Mouse (Mus musculus): ENCODE measurements around the gene Armc6. TPM values are rescaled to one million over a fixed set of nuclear protein-coding genes. Genes with fewer than 3 reads are reported as not detected.

The Armc6 gene
- total RNA-seq (2023; ENCODE audit: inconsistent age), result 6.2 to 12.6 TPM (median 7.9 TPM) in 4 replicates

DNA sequence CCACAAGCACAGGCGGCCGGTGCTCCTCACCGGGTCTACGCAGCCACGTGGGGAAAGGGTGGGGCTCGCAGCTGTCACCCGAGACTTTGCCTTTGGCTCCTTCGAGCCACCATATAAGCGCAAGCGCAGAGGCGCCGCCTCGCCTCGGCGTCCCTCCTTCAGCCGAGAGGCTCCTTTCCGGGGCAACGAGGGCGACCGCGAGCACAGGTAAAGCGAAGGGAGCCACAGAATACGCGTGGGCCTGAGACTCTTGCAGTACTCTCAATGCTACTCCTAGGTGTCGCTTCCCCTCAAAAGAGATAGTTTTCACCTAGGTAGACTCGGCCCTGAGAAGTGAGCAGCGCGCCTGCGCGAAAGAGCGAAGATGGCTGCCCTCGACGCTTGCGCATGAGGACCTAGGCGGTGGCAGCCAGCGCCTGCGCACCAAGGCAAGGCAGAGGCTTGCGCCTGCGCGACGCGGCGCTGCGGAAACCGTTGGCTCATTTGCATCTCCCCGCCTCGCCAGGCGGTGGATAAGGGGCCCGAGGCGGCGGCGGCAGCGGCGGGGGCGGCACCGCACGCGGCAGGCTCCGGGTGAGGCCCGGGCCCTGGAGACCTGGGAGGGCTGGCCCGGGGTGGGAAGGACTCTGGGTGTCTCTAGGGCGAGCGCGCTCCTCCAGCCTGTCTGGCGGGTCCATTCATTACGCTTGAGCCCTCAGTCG lies at the start of gene Armc6, which contains the start of gene Sugp2:
Gene Armc6 (minus strand): TSS at position 387 of the 701 bp plus-strand sequence.
Gene Sugp2 (plus strand): TSS at position 147 of the 701 bp plus-strand sequence.

DNA sequence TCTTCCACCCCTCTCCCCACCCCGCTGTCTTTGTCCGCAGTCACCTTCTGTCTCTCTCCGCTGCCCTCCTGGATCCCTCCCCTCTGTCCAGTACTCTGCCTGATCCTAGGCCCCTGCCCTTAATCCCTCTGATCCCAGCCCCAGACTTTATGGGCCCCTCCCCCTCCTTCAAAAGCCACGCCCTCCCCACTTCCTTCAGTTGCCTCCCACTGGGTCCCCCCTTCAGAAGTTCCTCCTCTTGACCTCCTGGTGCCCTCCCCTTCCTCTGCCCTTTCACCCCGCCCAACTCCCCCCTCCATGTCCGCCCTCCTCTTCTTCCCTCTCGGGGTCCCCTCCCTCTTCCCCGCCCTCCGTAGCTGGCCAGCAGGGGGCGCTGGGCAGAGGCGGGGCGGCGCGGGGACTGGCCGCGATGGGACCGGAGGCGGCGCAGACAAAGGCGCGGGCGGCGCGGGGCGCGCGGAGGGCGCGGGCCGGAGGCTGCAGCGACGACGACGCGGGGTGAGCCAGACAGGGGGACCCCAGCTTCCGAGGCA lies 48.4 kb upstream of the Armc6 start, which contains the start of gene Homer3:
Gene Homer3 (plus strand): TSS at position 225 of the 533 bp plus-strand sequence.

DNA sequence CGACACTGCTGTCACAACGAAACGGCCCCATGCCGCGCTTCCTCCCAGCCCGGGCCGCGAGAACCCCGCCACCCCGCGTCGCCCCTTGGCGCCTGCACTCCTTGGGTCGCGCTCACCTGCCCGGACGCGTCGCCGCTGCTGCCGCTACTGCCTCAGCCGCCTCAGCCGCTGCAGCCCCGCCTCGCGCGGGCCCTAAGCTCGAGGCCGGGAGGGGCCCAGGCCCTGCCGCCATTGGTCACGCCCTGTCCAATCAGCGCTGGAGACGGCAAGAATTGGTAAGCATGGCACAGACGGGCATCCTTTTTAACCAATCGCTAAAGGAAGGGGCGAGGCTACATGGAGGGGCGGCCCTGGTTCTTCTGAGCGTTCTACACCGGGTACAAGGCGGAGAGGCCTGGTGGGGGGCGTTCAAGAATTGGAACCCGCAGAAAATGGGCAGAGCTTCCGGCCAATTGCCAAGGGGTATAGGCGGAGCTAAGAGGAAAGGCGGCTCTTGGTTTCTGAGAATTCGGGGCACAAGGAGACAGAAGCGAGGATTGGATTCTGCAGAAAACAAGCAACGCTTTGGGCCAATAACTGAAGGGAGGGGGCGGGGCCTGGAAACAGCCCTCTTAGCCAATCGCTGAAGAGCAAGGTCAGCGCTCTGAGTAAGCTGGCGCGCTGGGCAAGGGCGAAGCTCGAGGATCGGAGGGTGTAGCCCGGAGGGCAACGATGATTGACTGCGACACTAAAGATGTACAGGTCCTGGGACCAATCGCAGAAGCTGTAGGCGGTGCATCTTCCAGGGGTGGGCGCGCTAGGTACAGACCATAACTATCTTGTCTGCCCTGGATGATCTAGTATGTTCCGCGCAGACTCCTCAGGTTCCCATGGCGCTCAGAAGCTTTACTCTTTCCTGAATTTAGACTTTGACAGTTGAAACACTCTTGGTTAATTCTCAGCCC lies 21.9 kb downstream of the Armc6 start, which contains the start of gene Slc25a42:
Gene Slc25a42 (minus strand): TSS at position 194 of the 944 bp plus-strand sequence.

DNA sequence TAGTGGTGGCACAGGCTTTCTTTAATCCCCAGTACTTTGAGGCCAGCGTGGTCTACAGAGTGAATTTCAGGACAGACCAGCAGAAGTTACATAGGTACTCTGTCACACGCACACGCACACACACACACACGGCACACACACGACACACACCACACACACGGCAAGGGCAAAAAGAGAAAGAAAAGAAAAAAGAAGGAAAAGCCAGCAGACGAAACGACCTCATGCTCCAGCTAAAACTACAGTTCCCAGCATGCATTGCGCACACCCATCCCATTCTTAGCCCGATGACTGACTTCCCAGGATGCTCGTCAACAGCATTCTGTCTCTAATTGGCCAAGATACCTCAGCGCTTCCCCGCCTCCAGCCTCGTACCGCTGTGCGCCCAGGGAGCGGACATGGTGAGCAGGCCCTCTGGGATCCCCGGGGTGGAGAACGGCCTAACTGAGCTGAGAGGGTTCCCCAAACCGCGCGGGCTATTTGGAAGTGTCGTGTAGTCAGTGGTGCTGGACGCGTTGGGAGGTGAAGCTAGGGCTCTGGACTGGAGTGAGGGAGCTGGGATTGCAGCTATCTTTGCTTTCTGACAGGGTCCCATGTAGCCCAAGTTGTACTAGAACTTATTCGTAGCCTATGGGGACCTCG lies 62.1 kb downstream of the Armc6 start, which contains the start of gene Tmem161a:
Gene Tmem161a (plus strand): TSS at position 314 of the 639 bp plus-strand sequence.

Other genes with a start within 250 kb of the Armc6 start
- gene Gatad2a, start 238.1 kb downstream of the Armc6 start, total RNA-seq (2023; ENCODE audit: inconsistent age), result 95.7 to 102 TPM (median 98.3 TPM) in 4 replicates
- 125 to 133 TPM (median 128 TPM) in 4 replicates for gene Mau2, start 191.7 kb downstream of the Armc6 start, total RNA-seq (2023; ENCODE audit: inconsistent age)
- 41.6 to 48.4 TPM (median 45.4 TPM) in 4 replicates for gene Sugp1, start 191.7 kb downstream of the Armc6 start, total RNA-seq (2023; ENCODE audit: inconsistent age)
- gene Tm6sf2, start 161.5 kb downstream of the Armc6 start, total RNA-seq (2023; ENCODE audit: inconsistent age), result 0.35 to 0.66 TPM in 2 of 4 replicates, not detected in the others
- gene Hapln4, start 151.0 kb downstream of the Armc6 start, total RNA-seq (2023; ENCODE audit: inconsistent age), result not detected in 4 replicates
- 0.13 to 0.24 TPM (median 0.20 TPM) in 4 replicates for gene Ncan, start 113.6 kb downstream of the Armc6 start, total RNA-seq (2023; ENCODE audit: inconsistent age)
- 22.5 to 33.6 TPM (median 27.3 TPM) in 4 replicates for gene Nr2c2ap, start 103.1 kb downstream of the Armc6 start, total RNA-seq (2023; ENCODE audit: inconsistent age)
- gene Rfxank, start 95.3 kb downstream of the Armc6 start, total RNA-seq (2023; ENCODE audit: inconsistent age), result 30.4 to 37.4 TPM (median 32.7 TPM) in 4 replicates
- gene Borcs8, start 95.0 kb downstream of the Armc6 start, total RNA-seq (2023; ENCODE audit: inconsistent age), result 46.7 to 62.2 TPM (median 55.3 TPM) in 4 replicates
- 1.6 to 4.9 TPM (median 3.8 TPM) in 4 replicates for gene Mef2b, start 94.8 kb downstream of the Armc6 start, total RNA-seq (2023; ENCODE audit: inconsistent age)
- 42.7 to 53.5 TPM (median 46.6 TPM) in 4 replicates for gene Tmem161a, start 62.1 kb downstream of the Armc6 start, total RNA-seq (2023; ENCODE audit: inconsistent age)
- gene Slc25a42, start 22.2 kb downstream of the Armc6 start, total RNA-seq (2023; ENCODE audit: inconsistent age), result 5.0 to 6.2 TPM (median 5.4 TPM) in 4 replicates
- 63.2 to 81.3 TPM (median 69.3 TPM) in 4 replicates for gene Sugp2, start 240 bp downstream of the Armc6 start, total RNA-seq (2023; ENCODE audit: inconsistent age)
- 7.0 to 10.2 TPM (median 8.9 TPM) in 4 replicates for gene Homer3, start 48.4 kb upstream of the Armc6 start, total RNA-seq (2023; ENCODE audit: inconsistent age)
- gene Ddx49, start 68.0 kb upstream of the Armc6 start, total RNA-seq (2023; ENCODE audit: inconsistent age), result 60.2 to 96.0 TPM (median 74.4 TPM) in 4 replicates
- gene Cope, start 68.1 kb upstream of the Armc6 start, total RNA-seq (2023; ENCODE audit: inconsistent age), result 101 to 125 TPM (median 107 TPM) in 4 replicates
- not detected in 4 replicates for gene Cers1, start 81.3 kb upstream of the Armc6 start, total RNA-seq (2023; ENCODE audit: inconsistent age)
- gene Gdf1, start 95.4 kb upstream of the Armc6 start, total RNA-seq (2023; ENCODE audit: inconsistent age), result not detected in 4 replicates
- 70.0 to 77.0 TPM (median 72.2 TPM) in 4 replicates for gene Upf1, start 118.8 kb upstream of the Armc6 start, total RNA-seq (2023; ENCODE audit: inconsistent age)
- gene Comp, start 139.1 kb upstream of the Armc6 start, total RNA-seq (2023; ENCODE audit: inconsistent age), result 0.27 TPM in 1 of 4 replicates, not detected in the others
- 22.3 to 28.4 TPM (median 23.9 TPM) in 4 replicates for gene Crtc1, start 205.1 kb upstream of the Armc6 start, total RNA-seq (2023; ENCODE audit: inconsistent age)
- gene Klhl26, start 242.5 kb upstream of the Armc6 start, total RNA-seq (2023; ENCODE audit: inconsistent age), result 7.3 to 8.5 TPM (median 7.7 TPM) in 4 replicates